Mouse (Mus musculus): Measurements from ENCODE around the gene Chmp2a.

Chmp2a gene

DNA sequence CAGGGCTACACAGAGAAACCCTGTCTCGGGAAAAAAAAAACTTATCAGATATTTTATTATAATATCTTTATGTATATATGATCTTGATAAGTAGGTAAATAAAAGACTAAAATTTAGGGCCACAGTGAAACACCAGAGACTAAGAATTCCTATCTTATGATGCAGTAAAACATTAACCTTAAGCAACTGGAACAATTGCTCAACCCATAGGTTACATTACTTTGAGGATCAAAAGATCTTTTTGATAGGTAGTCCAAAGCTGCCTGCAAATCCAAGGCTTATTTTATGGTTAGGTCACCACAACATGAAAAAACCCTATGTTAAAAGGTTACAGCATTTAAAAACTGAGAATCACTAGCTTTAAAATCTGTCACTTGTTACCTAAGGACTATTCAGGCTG lies 33.0 kb downstream of the Chmp2a start:
- no peak for DNase-seq (ENCODE audit: low spot score in 2 of 2)

DNA sequence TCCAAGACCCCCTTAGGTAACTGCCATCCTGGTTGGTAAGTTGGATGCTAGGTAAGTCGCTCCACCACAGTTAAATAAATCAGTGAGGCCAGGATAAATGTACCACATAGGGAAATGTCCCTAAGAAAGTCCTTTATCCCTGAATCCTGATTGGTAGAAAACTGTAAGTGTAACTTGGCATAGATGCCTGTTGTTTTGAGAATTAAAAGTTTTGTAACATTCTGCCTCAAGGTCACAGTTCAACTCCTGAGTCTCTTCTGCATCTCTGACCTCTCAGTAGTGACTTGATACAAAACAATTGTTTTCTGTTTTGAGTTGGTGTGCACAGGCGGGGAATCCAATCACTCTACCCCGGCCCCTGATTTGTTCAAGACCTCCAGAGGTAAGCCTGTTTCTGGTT lies 35.8 kb downstream of the Chmp2a start, which contains the start of gene Trim28:
TSS of gene Trim28 (plus strand) at position 264 of the 400 bp plus-strand sequence.
- DNase-seq (ENCODE audit: low spot score in 2 of 2), result no peak

DNA sequence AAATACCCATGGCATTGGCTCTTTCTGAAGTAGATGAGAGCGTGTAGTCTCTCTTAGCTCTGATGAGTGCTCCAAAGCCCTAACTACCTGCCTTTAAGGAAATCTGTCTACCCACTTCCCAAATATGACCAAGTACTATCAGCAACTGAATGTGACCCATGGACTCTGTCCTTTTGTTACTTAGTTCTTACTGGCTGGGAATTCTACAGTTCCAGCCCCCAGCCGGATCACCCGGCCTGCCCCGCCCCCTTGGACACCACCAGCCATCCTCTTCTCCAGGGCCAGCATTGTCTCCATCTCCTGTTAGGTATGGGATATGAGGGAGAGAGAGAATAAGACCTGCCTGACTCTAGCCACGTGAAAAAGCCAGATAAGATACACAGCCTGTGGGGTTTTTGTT lies 36.6 kb downstream of the Chmp2a start, which contains the start of gene Slc27a5:
TSS of gene Slc27a5 (minus strand) at position 140 of the 400 bp plus-strand sequence.
- DNase-seq (ENCODE audit: low spot score in 2 of 2), result no peak

DNA sequence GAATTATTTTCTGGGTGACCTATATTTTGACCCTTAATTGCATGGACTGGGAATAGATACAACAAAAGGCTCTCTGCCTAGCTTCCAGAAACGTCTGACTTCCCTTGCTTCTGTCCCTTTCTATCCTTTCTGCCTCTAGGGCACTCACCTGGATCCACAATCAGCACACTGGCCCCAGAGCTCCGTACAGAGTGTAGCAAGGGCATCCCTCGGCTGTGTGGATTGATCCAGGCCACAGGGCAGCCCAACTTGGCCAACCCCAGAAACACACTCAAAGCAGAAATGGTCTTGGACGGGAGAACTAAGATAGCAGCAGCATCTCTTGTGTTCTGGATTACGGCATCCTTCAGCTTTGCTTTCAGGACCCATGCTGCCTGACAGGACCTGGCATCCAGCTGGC lies 37.4 kb downstream of the Chmp2a start:
- DNase-seq (ENCODE audit: low spot score in 2 of 2), result no peak

DNA sequence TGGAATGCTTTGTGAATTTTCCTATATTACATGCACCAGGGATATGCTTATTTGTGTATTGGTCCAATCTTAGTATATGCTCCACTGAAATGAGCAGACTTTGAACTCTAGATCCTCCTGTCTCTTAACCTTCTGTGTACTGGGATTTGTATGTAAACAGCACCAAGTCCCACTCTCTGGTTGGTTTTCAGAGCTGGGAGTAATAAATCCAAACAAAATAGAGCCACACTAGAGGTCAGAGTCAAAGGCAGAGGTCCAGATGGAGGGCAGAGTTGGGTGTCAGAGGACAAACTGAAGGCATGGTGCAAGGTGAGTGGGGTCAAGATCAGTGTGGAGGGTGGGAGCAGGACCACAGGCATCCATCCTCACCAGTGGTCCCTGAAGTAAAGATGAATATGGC lies 38.7 kb downstream of the Chmp2a start:
- no peak for DNase-seq (ENCODE audit: low spot score in 2 of 2)

DNA sequence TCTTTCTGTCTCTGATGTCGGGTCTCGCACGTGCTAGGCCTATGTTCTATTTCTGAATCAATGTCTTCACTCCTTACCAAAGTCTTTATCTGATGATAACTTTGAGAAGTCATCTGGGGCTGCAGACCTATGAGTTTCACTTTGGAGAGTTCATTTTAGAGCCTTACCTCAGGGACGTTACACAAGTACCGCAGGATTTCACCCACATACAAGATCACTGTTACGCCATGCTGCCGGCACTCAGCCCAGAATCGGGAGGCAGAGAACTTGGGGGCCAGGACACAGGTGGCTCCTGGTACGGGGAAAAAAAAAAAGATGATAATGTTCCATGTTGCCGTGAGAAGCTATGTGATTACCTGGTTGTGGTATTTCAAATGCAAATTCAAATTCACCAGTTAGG lies 41.5 kb downstream of the Chmp2a start:
- no peak for DNase-seq (ENCODE audit: low spot score in 2 of 2)

DNA sequence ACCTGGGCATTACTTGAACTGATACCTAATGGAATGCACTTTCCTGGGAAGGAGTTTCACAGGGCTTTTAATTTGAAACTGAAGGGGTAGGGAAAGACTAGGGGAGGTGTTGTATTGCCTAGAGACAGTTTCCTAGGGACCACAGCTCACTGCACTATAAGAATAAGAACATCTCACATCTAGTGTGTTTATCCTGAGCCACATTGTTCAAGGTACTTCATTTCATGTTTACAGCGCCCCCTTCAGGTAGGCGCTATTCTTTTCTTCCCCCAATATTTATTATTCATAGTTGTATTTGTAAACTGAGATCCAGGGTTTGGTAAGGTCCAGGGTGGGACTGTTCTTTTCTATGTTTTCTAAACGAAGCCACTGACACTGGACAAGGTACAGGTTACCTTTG lies 42.4 kb downstream of the Chmp2a start:
- DNase-seq (ENCODE audit: low spot score in 2 of 2), result no peak

DNA sequence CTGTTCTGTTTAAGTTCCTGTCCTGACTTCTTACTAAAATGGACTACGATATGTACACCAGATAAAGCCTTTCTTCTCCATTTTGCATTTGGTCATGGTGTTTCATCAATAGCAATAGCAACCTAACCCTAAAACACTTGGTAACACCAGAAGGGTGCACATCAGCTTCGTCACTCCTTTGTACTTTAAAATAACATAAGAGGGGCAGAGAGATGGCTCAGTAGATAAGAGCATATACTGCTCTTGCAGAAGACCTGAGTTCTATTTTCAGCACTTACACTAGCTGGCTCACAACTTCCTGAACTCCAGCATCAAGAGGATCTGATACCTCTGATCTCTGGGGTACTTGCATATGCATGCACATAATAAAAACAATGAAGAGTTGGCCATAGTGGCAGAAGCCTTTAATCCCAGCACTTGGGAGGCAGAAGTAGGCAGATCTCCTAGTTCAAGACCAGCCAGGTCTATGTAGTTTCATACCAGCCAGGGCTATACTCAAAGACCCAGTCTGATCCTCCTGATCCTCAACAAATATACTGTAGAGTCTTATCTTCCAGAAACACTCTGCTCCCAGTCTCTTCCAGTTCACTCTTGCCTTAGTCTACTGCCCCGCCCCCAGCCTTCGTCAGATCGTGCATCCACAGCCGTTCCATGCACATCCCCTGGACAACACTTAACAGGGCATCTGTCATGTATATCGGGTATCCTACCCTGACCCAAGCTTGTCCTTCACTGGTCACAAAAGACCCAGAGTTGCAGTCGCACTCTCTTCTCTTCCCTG lies 47.0 kb downstream of the Chmp2a start:
- DNase-seq (ENCODE audit: low spot score in 2 of 2), result no peak

DNA sequence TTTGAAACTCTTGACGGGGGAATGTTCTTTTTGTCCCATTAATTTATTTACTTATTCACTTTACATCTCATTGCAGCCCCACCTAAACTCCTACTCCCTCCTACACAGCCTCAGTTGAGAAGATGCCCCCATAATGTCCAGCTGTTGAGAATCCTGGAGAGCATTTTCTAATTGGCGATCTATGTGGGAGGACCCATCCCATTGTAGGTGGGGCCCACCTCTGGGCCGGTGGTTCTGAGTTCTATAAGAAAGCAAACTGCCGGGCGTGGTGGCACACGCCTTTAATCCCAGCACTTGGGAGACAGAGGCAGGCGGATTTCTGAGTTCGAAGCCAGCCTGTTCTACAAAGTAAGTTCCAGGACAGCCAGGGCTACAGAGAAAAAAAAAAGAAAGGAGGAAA lies 47.7 kb downstream of the Chmp2a start:
- DNase-seq (ENCODE audit: low spot score in 2 of 2), result no peak

DNA sequence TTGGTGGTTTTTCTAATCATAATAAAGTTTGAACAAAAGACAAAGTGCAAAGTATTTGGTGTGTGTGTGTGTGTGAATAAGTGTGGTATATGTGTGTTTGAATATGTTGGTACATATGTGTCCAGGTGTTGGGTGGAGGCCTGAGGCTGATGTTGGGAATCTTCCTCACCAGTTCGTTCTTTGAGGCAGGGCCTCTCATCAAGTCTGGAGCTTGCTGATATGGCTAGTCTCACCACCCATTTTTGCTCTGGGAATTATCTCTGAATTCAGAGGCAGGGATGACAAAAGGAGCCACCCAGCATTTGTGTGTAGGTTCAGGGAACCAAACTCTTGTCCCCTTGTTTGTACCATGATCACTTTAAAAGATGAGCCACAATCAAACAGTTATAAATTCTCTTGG lies 48.9 kb downstream of the Chmp2a start:
- no peak for DNase-seq (ENCODE audit: low spot score in 2 of 2)

Measured in frontal cortex, postnatal 10 days (tissue).